Mouse (Mus musculus): ENCODE data around the gene Tead3. TPM values are rescaled to one million over a fixed set of nuclear protein-coding genes. Genes with fewer than 3 reads are reported as not detected.
A peak's percentile ranks its signal among the peaks of the same experiment; 100 is the strongest.
"Not testable (repeated sequence)": the region's sequence is repeated elsewhere in the genome, so short reads cannot be mapped to it uniquely, and the experiment has no call there.

Gene Tead3
- polyA plus RNA-seq, 1 experiment from 2014 or later, result 6.5 TPM

DNA sequence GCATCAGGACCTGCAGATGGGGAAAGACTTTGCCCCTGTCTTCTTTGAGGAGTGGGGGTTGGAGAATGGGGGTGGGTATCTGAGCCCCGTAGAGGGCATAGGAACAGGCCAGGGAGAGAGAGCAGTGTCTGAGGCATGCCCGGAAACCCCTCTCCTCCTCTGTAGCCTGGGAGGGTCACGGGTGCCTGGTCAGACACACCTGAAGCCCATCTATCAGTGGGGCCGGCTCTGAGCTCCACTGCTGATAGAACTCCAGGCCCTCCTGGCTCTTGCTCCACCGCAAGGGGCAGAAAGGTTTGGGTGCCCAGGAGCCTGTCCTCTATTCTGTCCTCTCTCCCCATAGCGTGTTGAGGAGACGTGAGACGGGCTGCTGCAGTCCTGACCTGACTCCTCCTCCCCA is 24.9 kb downstream of the Tead3 start:
- WGBS, result 85% methylated on average over 8 of the region's 8 CpGs
- no peak overlapping the region for H3K4me3 ChIP-seq
- H3K36me3 ChIP-seq, result peaks cover 60% of the 10 kb centered on the region
- no peaks in the 10 kb centered on the region for H3K27me3 ChIP-seq (ENCODE audit: insufficient read depth, poor library complexity, severe bottlenecking)
- peaks cover 25% of the 10 kb centered on the region for H3K4me1 ChIP-seq
- peak overlapping the region; percentile 33; the same call in 1 of the 2 replicates for H3K27ac ChIP-seq
- DNase-seq (ENCODE audit: low spot score), result no peak
- no peaks in the 10 kb centered on the region for H3K9me3 ChIP-seq

DNA sequence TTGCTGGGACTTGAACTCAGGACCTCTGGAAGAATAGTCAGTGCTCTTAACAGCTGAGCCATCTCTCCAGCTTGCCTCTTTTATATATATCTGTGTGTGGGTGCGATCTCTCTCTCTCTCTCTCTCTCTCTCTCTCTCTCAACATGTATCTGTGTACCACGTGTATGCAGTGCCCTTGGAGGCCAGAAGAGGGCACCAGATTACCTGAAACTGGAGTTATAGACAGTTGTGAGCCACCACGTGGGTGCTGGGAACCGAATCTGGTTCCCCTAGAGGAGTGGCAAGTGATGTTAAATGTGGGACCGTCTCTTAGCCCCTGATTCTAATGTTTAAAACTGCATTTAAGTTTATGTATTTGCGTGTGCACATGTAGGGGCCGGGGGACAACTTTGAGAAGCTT is 26.2 kb downstream of the Tead3 start:
- not testable (repeated sequence) for DNase-seq (ENCODE audit: low spot score); H3K9me3 ChIP-seq; H3K27me3 ChIP-seq (ENCODE audit: insufficient read depth, poor library complexity, severe bottlenecking); H3K27ac ChIP-seq; H3K4me3 ChIP-seq
- Histone ChIP-seq H3K36me3 (peaks cover 59% of the 10 kb centered on the region), H3K4me1 (peaks cover 14% of the 10 kb centered on the region)
- WGBS, result 93% methylated on average over 7 of the region's 7 CpGs

DNA sequence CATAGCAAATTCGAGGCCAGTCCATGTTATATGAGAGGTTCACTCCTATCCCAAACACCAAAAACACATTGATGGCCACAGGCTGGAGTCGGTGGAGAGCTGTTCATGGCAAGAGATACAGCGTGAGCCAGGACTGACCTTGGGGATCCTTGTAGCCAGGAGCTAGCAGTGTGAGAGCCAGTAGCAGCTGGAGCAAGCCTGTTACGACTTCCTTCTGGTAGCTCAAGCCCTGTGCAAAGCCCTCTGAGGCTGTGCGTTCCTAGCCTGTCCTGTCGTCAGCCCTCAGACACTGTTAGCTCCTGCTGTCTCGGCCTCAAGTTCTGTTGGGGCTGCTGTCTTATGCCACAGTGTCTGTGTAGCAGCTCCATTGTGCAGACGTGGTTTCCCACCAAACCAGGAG is 26.8 kb downstream of the Tead3 start:
- WGBS, result 88% methylated on average over 8 of the region's 8 CpGs
- no peak for DNase-seq (ENCODE audit: low spot score)
- no peaks in the 10 kb centered on the region for H3K9me3 ChIP-seq
- H3K27me3 ChIP-seq (ENCODE audit: insufficient read depth, poor library complexity, severe bottlenecking), result no peaks in the 10 kb centered on the region
- peaks cover 13% of the 10 kb centered on the region for H3K4me1 ChIP-seq
- no peak overlapping the region for H3K27ac ChIP-seq
- peaks cover 60% of the 10 kb centered on the region for H3K36me3 ChIP-seq
- H3K4me3 ChIP-seq, result no peak overlapping the region

DNA sequence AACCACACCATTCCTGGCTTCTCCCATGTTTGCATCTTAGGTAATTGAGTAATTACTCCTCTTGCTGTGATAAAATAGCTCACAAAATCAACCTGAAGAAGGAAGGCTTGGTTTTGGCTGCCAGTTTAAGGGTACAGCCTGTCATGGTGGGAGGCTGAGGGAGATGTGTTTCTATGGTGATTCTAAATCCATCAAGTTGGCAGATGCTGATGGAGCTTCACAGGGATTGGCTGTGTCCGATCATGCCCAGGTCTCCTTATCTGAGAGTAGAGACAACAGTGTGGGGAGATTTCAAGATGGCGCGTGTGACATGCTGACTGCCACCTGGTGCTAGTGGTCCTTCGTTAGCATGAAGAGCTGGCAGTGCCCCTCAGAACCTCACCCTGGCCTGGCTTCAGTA is 28.9 kb downstream of the Tead3 start:
- WGBS, result 91% methylated on average over 4 of the region's 4 CpGs
- Histone ChIP-seq H3K4me1 (peaks cover 3% of the 10 kb centered on the region; the same call in 1 of the 2 replicates), H3K27ac (no peak overlapping the region), H3K4me3 (no peak overlapping the region), H3K27me3 (ENCODE audit: insufficient read depth, poor library complexity, severe bottlenecking) (no peaks in the 10 kb centered on the region), H3K36me3 (peaks cover 80% of the 10 kb centered on the region), H3K9me3 (no peaks in the 10 kb centered on the region)
- DNase-seq (ENCODE audit: low spot score), result no peak

DNA sequence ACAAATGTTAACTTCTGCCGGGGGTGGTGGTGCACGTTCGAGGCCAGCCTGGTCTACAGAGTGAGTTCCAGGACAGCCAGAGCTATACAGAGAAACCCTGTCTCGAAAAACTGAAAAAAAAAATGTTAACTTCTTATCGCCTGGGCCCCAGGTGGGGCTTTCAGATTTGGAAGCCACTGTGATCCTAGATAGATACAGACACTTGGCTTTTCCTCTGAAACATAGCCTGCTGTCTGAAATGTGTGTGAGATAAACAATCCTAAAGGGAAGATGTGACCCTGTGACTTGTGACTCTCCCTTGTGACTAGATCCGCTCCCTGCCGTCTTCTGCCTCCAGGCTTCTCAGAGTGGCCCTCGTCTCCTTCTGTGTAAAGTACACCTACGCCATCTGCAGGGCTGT is 32.9 kb downstream of the Tead3 start:
- DNase-seq (ENCODE audit: low spot score), result no peak
- Histone ChIP-seq H3K4me3 (no peak overlapping the region), H3K9me3 (no peaks in the 10 kb centered on the region), H3K27ac (no peak overlapping the region), H3K4me1 (peaks cover 35% of the 10 kb centered on the region), H3K36me3 (peaks cover 66% of the 10 kb centered on the region), H3K27me3 (ENCODE audit: insufficient read depth, poor library complexity, severe bottlenecking) (no peaks in the 10 kb centered on the region)
- WGBS, result 87% methylated on average over 9 of the region's 9 CpGs

DNA sequence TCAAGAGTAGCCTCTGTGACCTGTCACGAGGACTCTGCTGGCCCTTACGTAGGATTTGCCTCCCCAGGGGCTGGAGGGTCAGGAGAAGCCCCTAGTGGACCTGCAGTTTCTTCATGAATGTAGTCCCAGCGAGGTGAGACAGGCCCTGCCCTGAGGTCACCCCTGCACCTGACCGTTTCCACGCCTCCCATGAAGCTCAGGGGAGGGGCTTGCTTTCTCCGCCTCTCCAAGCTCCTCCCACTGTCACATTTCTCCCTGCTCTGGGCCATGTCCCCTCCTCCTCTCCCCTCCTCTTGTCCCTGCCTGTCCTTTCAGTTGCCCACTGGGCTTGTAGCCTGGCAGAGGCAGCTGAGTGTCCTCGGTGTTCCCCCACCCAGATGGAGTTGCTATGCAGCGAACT is 33.5 kb downstream of the Tead3 start:
- Histone ChIP-seq H3K27ac (no peak overlapping the region; the same call in 1 of the 2 replicates), H3K27me3 (ENCODE audit: insufficient read depth, poor library complexity, severe bottlenecking) (no peaks in the 10 kb centered on the region), H3K4me1 (peaks cover 39% of the 10 kb centered on the region), H3K36me3 (peaks cover 60% of the 10 kb centered on the region), H3K9me3 (no peaks in the 10 kb centered on the region), H3K4me3 (no peak overlapping the region)
- no peak for DNase-seq (ENCODE audit: low spot score)
- 75% methylated on average over 8 of the region's 8 CpGs for WGBS

DNA sequence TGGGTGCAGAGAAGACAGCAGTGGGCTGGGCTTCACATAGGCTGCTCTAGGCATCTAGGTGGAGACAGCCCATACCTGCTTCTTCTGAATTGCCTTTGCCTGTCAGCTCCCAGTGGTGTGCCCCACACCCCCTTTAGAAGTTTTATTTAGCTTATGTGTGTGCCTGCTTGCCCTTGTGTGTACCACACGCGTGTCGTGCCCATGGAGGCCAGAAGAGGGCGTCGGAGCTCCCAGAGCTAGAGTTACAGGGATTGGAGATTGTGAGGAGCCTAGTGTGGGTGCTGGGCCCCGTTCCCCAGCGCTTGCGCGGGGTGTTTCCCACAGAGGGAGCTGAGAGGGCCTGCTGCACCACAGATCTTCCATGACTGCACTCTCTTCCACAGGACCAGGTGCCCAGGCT is 34.1 kb downstream of the Tead3 start:
- Histone ChIP-seq H3K4me1 (peaks cover 39% of the 10 kb centered on the region), H3K27ac (peak overlapping the region; percentile 13; the same call in 1 of the 2 replicates), H3K36me3 (peaks cover 55% of the 10 kb centered on the region), H3K9me3 (no peaks in the 10 kb centered on the region), H3K4me3 (no peak overlapping the region), H3K27me3 (ENCODE audit: insufficient read depth, poor library complexity, severe bottlenecking) (no peaks in the 10 kb centered on the region)
- WGBS, result 85% methylated on average over 9 of the region's 9 CpGs
- no peak for DNase-seq (ENCODE audit: low spot score)

DNA sequence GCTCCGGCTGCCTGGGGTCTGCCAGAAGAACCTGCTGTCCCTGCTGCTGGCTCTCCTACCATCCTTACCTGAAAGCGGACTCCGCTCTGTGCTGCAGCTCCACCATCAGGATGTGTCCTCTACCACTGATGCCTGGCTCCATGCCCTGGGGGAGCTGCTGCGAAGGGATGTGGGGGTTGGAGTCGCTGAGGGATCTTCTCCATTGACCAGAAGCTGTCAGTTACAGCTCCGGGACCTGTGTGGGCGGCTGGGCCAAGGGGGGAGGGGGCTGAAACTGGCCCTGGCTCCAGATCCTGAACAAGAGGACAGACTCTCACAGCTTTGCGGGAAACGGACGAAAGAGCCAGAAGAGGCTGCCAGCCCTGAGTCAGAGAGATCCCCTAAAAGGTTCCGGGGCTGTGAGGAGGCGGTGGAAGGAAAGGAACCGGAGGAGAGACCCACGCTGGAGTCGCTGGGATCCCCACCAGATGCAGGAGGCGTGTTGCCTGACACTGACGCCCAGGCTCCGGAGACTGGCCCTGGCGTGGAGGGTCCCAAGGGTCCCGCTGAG is 34.9 kb downstream of the Tead3 start:
- H3K9me3 ChIP-seq, result no peaks in the 10 kb centered on the region
- H3K4me1 ChIP-seq, result peaks cover 39% of the 10 kb centered on the region
- peaks cover 48% of the 10 kb centered on the region for H3K36me3 ChIP-seq
- no peak for DNase-seq (ENCODE audit: low spot score)
- H3K27me3 ChIP-seq (ENCODE audit: insufficient read depth, poor library complexity, severe bottlenecking), result no peaks in the 10 kb centered on the region
- no peak overlapping the region for H3K27ac ChIP-seq
- WGBS, result 88% methylated on average over 20 of the region's 20 CpGs
- H3K4me3 ChIP-seq, result no peak overlapping the region

DNA sequence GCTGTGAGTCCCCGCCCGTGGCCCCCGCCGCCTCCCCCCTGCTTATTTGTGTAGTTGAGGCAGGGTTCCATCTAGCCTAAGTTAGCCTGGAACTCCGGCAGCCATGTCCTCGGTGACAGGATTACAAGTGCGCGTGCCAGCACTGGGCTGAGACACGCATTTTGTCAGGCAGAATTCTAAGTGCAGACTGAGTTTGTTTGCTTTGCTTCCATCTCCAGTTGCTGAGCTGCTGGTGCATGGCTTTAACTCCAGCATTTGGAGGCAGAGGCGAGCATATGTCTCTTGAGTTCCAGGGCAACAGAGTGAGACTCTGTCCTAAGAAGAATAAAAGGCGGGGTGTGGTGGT is 36.8 kb downstream of the Tead3 start:
- no peak for DNase-seq (ENCODE audit: low spot score)
- H3K27me3 ChIP-seq (ENCODE audit: insufficient read depth, poor library complexity, severe bottlenecking), result no peaks in the 10 kb centered on the region
- H3K9me3 ChIP-seq, result no peaks in the 10 kb centered on the region
- WGBS, result 3% methylated on average over 11 of the region's 11 CpGs
- peaks cover 39% of the 10 kb centered on the region for H3K4me1 ChIP-seq
- peaks cover 33% of the 10 kb centered on the region for H3K36me3 ChIP-seq
- peak overlapping the region; percentile 95 for H3K27ac ChIP-seq
- peak overlapping the region; percentile 82 for H3K4me3 ChIP-seq

DNA sequence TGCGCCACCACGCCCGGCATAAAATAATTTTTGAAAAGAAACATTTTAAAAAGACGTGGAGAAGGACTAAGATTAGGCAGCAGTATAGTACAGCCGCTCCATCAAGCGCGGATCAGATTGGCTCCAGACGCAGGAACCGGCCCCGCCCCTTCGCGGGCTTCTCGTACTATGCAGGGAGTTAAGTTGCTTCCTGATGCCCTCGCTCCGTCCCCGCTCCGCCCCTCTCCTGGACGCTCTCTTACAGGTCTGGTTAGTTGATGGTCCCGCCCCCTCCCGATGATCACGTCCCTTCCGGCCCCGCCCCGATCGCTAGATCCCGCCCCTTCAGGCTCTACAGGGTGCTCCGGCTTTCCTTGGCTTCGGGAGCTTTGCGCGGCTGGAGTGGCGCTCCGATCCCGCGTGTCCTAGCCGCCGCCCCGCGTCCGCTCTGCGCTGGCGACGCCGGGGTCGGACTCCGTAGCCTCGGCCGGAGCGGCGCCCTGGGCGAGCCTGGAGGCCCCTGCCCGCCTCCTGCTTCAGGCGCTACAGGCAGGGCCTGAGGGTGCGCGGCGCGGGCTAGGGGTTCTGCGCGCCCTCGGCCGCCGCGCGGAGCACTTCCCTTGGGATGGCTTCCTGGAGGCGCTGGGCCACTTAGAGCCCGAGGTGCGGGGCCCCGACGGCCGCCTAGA is 37.3 kb downstream of the Tead3 start, which contains the start of gene Fance:
Fance (plus strand) TSS at position 308 of the 668 bp plus-strand sequence.
- Histone ChIP-seq H3K4me1 (peaks cover 43% of the 10 kb centered on the region), H3K4me3 (peak within 1 kb of the TSS; percentile 82), H3K27ac (peak within 1 kb of the TSS; percentile 95), H3K9me3 (no peaks in the 10 kb centered on the region), H3K27me3 (ENCODE audit: insufficient read depth, poor library complexity, severe bottlenecking) (no peaks in the 10 kb centered on the region), H3K36me3 (peaks cover 28% of the 10 kb centered on the region)
- WGBS, result under 1% methylated on average over 69 of the region's 69 CpGs
- peak; percentile 100 for DNase-seq (ENCODE audit: low spot score)

DNA sequence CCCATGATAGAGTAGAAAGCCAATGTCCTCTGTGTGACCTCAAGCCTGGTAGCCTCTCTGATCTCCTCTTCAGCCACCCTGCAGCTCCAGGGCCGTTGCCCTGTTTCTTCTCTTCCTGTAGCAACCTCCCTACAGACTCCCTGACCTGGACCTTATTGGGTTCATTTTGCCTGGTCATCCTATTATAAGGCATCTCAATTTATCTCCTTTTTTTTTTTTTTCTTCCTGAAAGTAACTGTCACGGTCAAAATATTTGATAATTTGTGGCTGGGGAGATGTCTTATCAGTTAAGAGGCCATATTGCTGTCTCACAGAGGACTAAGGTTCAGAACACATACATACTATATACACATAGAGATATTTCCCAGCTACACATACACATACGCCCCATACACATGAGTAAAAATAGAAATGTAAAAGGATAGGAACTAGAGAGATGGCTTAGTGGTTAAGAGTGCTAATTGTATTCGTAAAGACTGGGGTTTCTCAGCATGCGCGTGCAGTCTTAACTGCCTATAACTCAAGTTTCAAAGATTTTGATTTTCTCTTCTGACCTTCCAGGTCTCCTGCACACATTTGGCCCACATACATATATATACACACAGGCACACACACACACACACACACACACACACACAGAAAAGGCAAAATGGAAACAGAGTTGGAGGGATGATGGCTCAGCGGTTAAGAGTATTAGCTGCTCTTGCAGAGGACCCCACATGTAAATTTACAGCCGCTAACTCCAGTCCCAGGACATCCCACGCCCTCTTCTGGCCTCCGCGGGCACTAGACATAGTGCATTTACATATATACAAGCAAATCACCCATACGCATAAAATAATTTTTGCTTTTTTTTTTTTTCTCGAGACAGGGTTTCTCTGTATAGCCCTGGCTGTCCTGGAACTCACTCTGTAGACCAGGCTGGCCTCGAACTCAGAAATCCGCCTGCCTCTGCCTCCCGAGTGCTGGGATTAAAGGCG is 38.1 kb downstream of the Tead3 start:
- Histone ChIP-seq H3K9me3 (no peaks in the 10 kb centered on the region), H3K36me3 (peaks cover 21% of the 10 kb centered on the region), H3K4me1 (peaks cover 44% of the 10 kb centered on the region), H3K27ac (peak overlapping the region; percentile 95; the same call in 1 of the 2 replicates), H3K27me3 (ENCODE audit: insufficient read depth, poor library complexity, severe bottlenecking) (0 out of 2 replicates have a peak, but pooled peaks cover 2% of the 10 kb centered on the region), H3K4me3 (peak overlapping the region; percentile 82)
- no peak for DNase-seq (ENCODE audit: low spot score)
- 26% methylated on average over 17 of the region's 17 CpGs for WGBS

DNA sequence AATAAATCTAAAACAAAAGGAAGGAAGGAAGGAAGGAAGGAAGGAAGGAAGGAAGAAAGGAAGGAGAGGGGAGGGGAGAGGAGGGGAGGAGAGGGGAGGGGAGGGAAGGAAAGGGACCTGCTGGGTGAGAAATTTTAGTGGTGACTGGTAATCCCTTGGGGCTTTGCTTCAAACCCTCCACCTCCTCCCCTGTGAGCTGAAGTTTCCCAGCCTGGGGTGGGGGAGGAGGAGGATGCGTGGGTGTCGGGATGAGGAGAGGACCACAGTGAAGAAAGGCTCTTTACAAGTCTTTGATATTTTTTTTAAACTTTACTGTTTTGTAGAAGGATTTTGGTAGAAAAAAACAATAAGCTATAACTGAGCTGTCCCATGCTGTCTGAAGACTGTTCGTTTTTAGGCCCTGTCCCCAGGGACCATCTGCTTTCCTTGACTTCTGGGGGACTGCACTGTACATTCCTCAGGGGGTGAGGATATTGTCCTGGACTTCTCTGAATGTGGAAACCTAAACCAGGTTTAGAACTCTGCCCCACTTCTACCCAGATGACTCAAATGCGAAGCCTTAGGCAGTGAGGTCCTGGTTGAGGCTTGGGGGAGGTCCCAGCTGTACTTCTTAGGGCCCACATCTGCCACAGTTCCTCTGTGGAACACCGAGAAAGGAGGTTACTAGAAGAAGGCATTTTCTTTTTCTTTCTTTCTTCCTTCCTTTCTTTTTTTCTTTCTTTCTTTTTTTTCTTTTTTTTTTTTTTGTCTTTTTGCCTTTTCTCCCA is 39.1 kb downstream of the Tead3 start:
- no peak for DNase-seq (ENCODE audit: low spot score)
- Histone ChIP-seq H3K36me3 (peaks cover 11% of the 10 kb centered on the region), H3K4me1 (peaks cover 40% of the 10 kb centered on the region), H3K9me3 (no peaks in the 10 kb centered on the region), H3K27ac (no peak overlapping the region), H3K4me3 (no peak overlapping the region), H3K27me3 (ENCODE audit: insufficient read depth, poor library complexity, severe bottlenecking) (0 out of 2 replicates have a peak, but pooled peaks cover 7% of the 10 kb centered on the region)
- WGBS, result 70% methylated on average over 5 of the region's 5 CpGs

Data from heart, embryonic 10.5 days (tissue).